Mouse (Mus musculus): Measurements from ENCODE around the gene Ube2e1.
A peak's percentile ranks its signal among the peaks of the same experiment; 100 is the strongest.

Ube2e1 gene

GRCm38 (mm10) chr14:18317457-18318411, 13.9 kb downstream of the Ube2e1 start:
- no peak for DNase-seq (ENCODE audit: low read depth, low spot score)

- DNase-seq (ENCODE audit: low read depth, low spot score), result no peak
Observed at GRCm38 (mm10) chr14:18304165-18304564, 27.5 kb downstream of the Ube2e1 start.

GRCm38 (mm10) chr14:18303262-18303661, 28.4 kb downstream of the Ube2e1 start:
- no peak for DNase-seq (ENCODE audit: low read depth, low spot score)

- DNase-seq (ENCODE audit: low read depth, low spot score), result no peak
Observed at GRCm38 (mm10) chr14:18302750-18303149, 28.9 kb downstream of the Ube2e1 start.

- DNase-seq (ENCODE audit: low read depth, low spot score), result no peak
Observed at GRCm38 (mm10) chr14:18301591-18301990, 30.1 kb downstream of the Ube2e1 start.

GRCm38 (mm10) chr14:18300676-18301075, 31.0 kb downstream of the Ube2e1 start:
- DNase-seq (ENCODE audit: low read depth, low spot score), result no peak

GRCm38 (mm10) chr14:18298874-18299273, 32.8 kb downstream of the Ube2e1 start:
- DNase-seq (ENCODE audit: low read depth, low spot score), result no peak

- DNase-seq (ENCODE audit: low read depth, low spot score), result no peak
Observed at GRCm38 (mm10) chr14:18297441-18297840, 34.2 kb downstream of the Ube2e1 start.

GRCm38 (mm10) chr14:18292578-18292977, 39.1 kb downstream of the Ube2e1 start:
- no peak for DNase-seq (ENCODE audit: low read depth, low spot score)

GRCm38 (mm10) chr14:18292111-18292510, 39.5 kb downstream of the Ube2e1 start:
- no peak for DNase-seq (ENCODE audit: low read depth, low spot score)

GRCm38 (mm10) chr14:18287391-18287790, 44.3 kb downstream of the Ube2e1 start:
- DNase-seq (ENCODE audit: low read depth, low spot score), result no peak

GRCm38 (mm10) chr14:18286441-18286840, 45.2 kb downstream of the Ube2e1 start:
- DNase-seq (ENCODE audit: low read depth, low spot score), result no peak

- DNase-seq (ENCODE audit: low read depth, low spot score), result no peak
Observed at GRCm38 (mm10) chr14:18285476-18285875, 46.2 kb downstream of the Ube2e1 start.

GRCm38 (mm10) chr14:18284581-18284980, 47.1 kb downstream of the Ube2e1 start:
- DNase-seq (ENCODE audit: low read depth, low spot score), result no peak

GRCm38 (mm10) chr14:18280375-18280774, 51.3 kb downstream of the Ube2e1 start:
- no peak for DNase-seq (ENCODE audit: low read depth, low spot score)

GRCm38 (mm10) chr14:18274526-18274925, 57.1 kb downstream of the Ube2e1 start:
- DNase-seq (ENCODE audit: low read depth, low spot score), result no peak

- peak; percentile 5 for DNase-seq (ENCODE audit: low read depth, low spot score)
Observed at GRCm38 (mm10) chr14:18271666-18272065, 60.0 kb downstream of the Ube2e1 start.

GRCm38 (mm10) chr14:18270529-18271441, 60.9 kb downstream of the Ube2e1 start, which contains the start of the genes Nkiras1 and Rpl15:
Gene Nkiras1 (plus strand): TSS chr14:18271136.
Gene Rpl15 (minus strand): TSS chr14:18271391.
- DNase-seq (ENCODE audit: low read depth, low spot score), result peak; percentile 87

- DNase-seq (ENCODE audit: low read depth, low spot score), result peak; percentile 4
Observed at GRCm38 (mm10) chr14:18269947-18270528, 61.6 kb downstream of the Ube2e1 start.

GRCm38 (mm10) chr14:18263427-18263826, 68.2 kb downstream of the Ube2e1 start:
- DNase-seq (ENCODE audit: low read depth, low spot score), result no peak

GRCm38 (mm10) chr14:18261203-18261602, 70.5 kb downstream of the Ube2e1 start:
- no peak for DNase-seq (ENCODE audit: low read depth, low spot score)

Data from c-Kit-negative CD71-positive TER-119-positive erythroid progenitor cells, embryonic 14.5 days (primary cell).